Mouse (Mus musculus) kidney, adult 2 months (tissue): ENCODE data around the gene Olfr1104.

Experiments
- CTCF ChIP-seq: fragments of 200-500 bp; conservative IDR thresholded peaks from 2 replicates; pipeline ENCODE4 v1.5.1; 2011; ENCODE audit warnings: low read depth, mild to moderate bottlenecking, control low read depth, low read length, moderate library complexity, mixed read lengths; ENCODE audit not compliant: insufficient read depth, insufficient read length
- POLR2A ChIP-seq: fragments of 200-500 bp; IDR thresholded peaks from one replicate; pipeline ENCODE4 v1.6.1; 2011; ENCODE audit warnings: low read depth, low read length, control low read depth

DNA sequence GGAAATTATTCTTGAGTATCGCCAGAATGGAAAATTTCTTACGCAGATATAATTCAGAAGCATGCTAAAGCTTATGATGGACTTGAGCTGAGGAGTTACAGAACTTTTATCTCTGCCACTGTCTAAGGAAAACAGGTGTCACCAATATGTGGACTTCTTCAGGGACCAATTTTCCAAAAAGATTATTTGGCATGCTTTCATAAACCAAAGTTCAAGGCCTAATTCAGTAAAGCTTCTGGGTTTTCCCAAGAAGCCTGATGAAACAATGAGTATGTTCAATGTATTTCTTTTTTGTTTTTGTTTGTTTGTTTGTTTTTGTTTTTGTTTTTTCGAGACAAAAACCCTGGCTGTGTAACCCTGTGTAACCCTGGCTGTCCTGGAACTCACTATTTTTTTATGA is 47.0 kb downstream of the Olfr1104 start, which contains the start of gene Olfr1100:
- TF ChIP-seq POLR2A (no peak), CTCF (no peak)
